Comparison of ENCODE assay signal across 22 mouse cellular contexts in genomic region chr13:10691307-10691706, GRCm38 (mm10).
DNase-seq lines count a peak whose midpoint lies in the region; ATAC-seq and TF ChIP-seq lines count a peak whose summit lies in the region.
"Had no signal": no experiment of that assay in that cellular context is flagged by ENCODE, and none has a peak within 500 bp of the region (broad histone marks: within the 10 kb centered on the region; RNA-seq: fewer than 3 reads in every experiment).

No protein-coding gene starts in this region.

- no peak for TF ChIP-seq CTCF in midbrain, postnatal 0 days (IDR thresholded peaks at IDR 0.05)
- no peak for TF ChIP-seq CTCF in hindbrain, postnatal 0 days (IDR thresholded peaks at IDR 0.05; ENCODE audit: low read depth)

- DNase-seq in midbrain, postnatal 0 days (ENCODE audit: low spot score) = no peak
- peak; percentile 3 for DNase-seq in R1 (ENCODE audit: low read depth, low spot score)
- DNase-seq in hindbrain, postnatal 0 days (ENCODE audit: low spot score) = no peak
- DNase-seq: adrenal gland, adult 2 months; adrenal gland, postnatal 10 days; adrenal gland, postnatal 25 days; B cell, adult 2 months; cerebellum, adult 11-12 months; cerebellum, adult 2 months; cerebellum, adult 9-10 months; cerebellum, postnatal 10 days; cerebellum, postnatal 25 days had no signal

- H3K9ac ChIP-seq in forebrain, embryonic 13.5 days = no peak overlapping the region
- H3K9ac ChIP-seq in forebrain, embryonic 16.5 days (replicated peaks; ENCODE audit: low read depth, low read length) = no peak overlapping the region
- no peak overlapping the region for H3K9ac ChIP-seq in midbrain, embryonic 15.5 days
- H3K9ac ChIP-seq in midbrain, postnatal 0 days (replicated peaks; ENCODE audit: low read length, poor library complexity, severe bottlenecking) = no peak overlapping the region
- no peak overlapping the region for H3K9ac ChIP-seq in hindbrain, postnatal 0 days (replicated peaks; ENCODE audit: low read length)
- H3K9ac ChIP-seq: embryonic facial prominence, embryonic 12.5 days; forebrain, embryonic 15.5 days had no signal

- H3K4me2 ChIP-seq in forebrain, embryonic 13.5 days = no peak overlapping the region
- no peak overlapping the region for H3K4me2 ChIP-seq in forebrain, embryonic 16.5 days (ENCODE audit: low read length)
- no peak overlapping the region for H3K4me2 ChIP-seq in midbrain, embryonic 15.5 days
- H3K4me2 ChIP-seq in midbrain, postnatal 0 days (ENCODE audit: low read depth, low read length, poor library complexity, severe bottlenecking) = no peak overlapping the region
- H3K4me2 ChIP-seq in hindbrain, postnatal 0 days (ENCODE audit: low read depth, low read length) = no peak overlapping the region
- H3K4me2 ChIP-seq: embryonic facial prominence, embryonic 12.5 days; forebrain, embryonic 15.5 days had no signal

- no peak overlapping the region for H3K27ac ChIP-seq in forebrain, embryonic 13.5 days
- H3K27ac ChIP-seq in forebrain, embryonic 16.5 days (ENCODE audit: low read length) = no peak overlapping the region
- H3K27ac ChIP-seq in midbrain, embryonic 15.5 days = no peak overlapping the region
- no peak overlapping the region for H3K27ac ChIP-seq in midbrain, postnatal 0 days (ENCODE audit: low read depth, low read length)
- no peak overlapping the region for H3K27ac ChIP-seq in hindbrain, postnatal 0 days
- H3K27ac ChIP-seq: embryonic facial prominence, embryonic 10.5 days; embryonic facial prominence, embryonic 12.5 days; forebrain, embryonic 15.5 days had no signal

- no peak overlapping the region for H3K4me3 ChIP-seq in forebrain, embryonic 13.5 days
- no peak overlapping the region for H3K4me3 ChIP-seq in forebrain, embryonic 16.5 days (replicated peaks; ENCODE audit: low read length)
- no peak overlapping the region for H3K4me3 ChIP-seq in midbrain, embryonic 15.5 days
- H3K4me3 ChIP-seq in midbrain, postnatal 0 days (ENCODE audit: low read depth, low read length) = no peak overlapping the region
- no peak overlapping the region for H3K4me3 ChIP-seq in hindbrain, postnatal 0 days (ENCODE audit: low read length)
- H3K4me3 ChIP-seq: embryonic facial prominence, embryonic 10.5 days; embryonic facial prominence, embryonic 12.5 days; forebrain, embryonic 15.5 days had no signal

- no peaks in the 10 kb centered on the region for H3K4me1 ChIP-seq in forebrain, embryonic 13.5 days
- H3K4me1 ChIP-seq in forebrain, embryonic 16.5 days (replicated peaks; ENCODE audit: control insufficient read depth, insufficient read depth, low read length) = no peaks in the 10 kb centered on the region
- H3K4me1 ChIP-seq in midbrain, embryonic 15.5 days = no peaks in the 10 kb centered on the region
- H3K4me1 ChIP-seq in midbrain, postnatal 0 days (ENCODE audit: insufficient read depth, low read length) = no peaks in the 10 kb centered on the region
- no peaks in the 10 kb centered on the region for H3K4me1 ChIP-seq in hindbrain, postnatal 0 days (ENCODE audit: insufficient read depth, low read length)
- H3K4me1 ChIP-seq: embryonic facial prominence, embryonic 10.5 days; embryonic facial prominence, embryonic 12.5 days; forebrain, embryonic 15.5 days had no signal

- no peaks in the 10 kb centered on the region for H3K9me3 ChIP-seq in forebrain, embryonic 13.5 days (replicated peaks)
- no peaks in the 10 kb centered on the region for H3K9me3 ChIP-seq in forebrain, embryonic 16.5 days (ENCODE audit: control insufficient read depth, low read length)
- H3K9me3 ChIP-seq in midbrain, embryonic 15.5 days = no peaks in the 10 kb centered on the region
- H3K9me3 ChIP-seq in midbrain, postnatal 0 days (ENCODE audit: low read length) = no peaks in the 10 kb centered on the region
- H3K9me3 ChIP-seq in hindbrain, postnatal 0 days (ENCODE audit: low read length) = no peaks in the 10 kb centered on the region
- H3K9me3 ChIP-seq: embryonic facial prominence, embryonic 10.5 days; embryonic facial prominence, embryonic 12.5 days; forebrain, embryonic 15.5 days; G1E had no signal

- whole genome bisulfite sequencing in forebrain, embryonic 13.5 days = 6% methylated on average over 2 of the region's 2 CpGs
- 8% methylated on average over 2 of the region's 2 CpGs for WGBS in forebrain, embryonic 16.5 days
- 31% methylated on average over 2 of the region's 2 CpGs for WGBS in midbrain, embryonic 15.5 days
- WGBS in midbrain, postnatal 0 days = 19% methylated on average over 2 of the region's 2 CpGs
- 24% methylated on average over 2 of the region's 2 CpGs for WGBS in hindbrain, postnatal 0 days

- peak; percentile 51; the same call in 1 of the 2 replicates for ATAC-seq in forebrain, embryonic 13.5 days
- no peak for ATAC-seq in forebrain, embryonic 16.5 days
- ATAC-seq in midbrain, embryonic 15.5 days (replicated peaks) = 0 out of 2 replicates have a peak, but pooled peaks have one; percentile 30
- no peak for ATAC-seq in midbrain, postnatal 0 days (ENCODE audit: low FRiP score)
- no peak for ATAC-seq in hindbrain, postnatal 0 days
- ATAC-seq: CD4-positive, CD25-positive, alpha-beta regulatory T cell, adult 4 months; forebrain, embryonic 15.5 days; Patski had no signal

- no peaks in the 10 kb centered on the region for H3K36me3 ChIP-seq in forebrain, embryonic 13.5 days (ENCODE audit: poor library complexity, severe bottlenecking)
- H3K36me3 ChIP-seq in forebrain, embryonic 16.5 days (ENCODE audit: control insufficient read depth, insufficient read depth) = no peaks in the 10 kb centered on the region
- H3K36me3 ChIP-seq in midbrain, embryonic 15.5 days (replicated peaks) = no peaks in the 10 kb centered on the region
- H3K36me3 ChIP-seq in midbrain, postnatal 0 days (ENCODE audit: insufficient read depth, low read length) = no peaks in the 10 kb centered on the region
- H3K36me3 ChIP-seq in hindbrain, postnatal 0 days (ENCODE audit: insufficient read depth, low read length) = no peaks in the 10 kb centered on the region
- H3K36me3 ChIP-seq: embryonic facial prominence, embryonic 10.5 days; embryonic facial prominence, embryonic 12.5 days; forebrain, embryonic 15.5 days; G1E had no signal

- H3K27me3 ChIP-seq in forebrain, embryonic 13.5 days = no peaks in the 10 kb centered on the region
- no peaks in the 10 kb centered on the region for H3K27me3 ChIP-seq in forebrain, embryonic 16.5 days (replicated peaks; ENCODE audit: control insufficient read depth, insufficient read depth, low read length)
- no peaks in the 10 kb centered on the region for H3K27me3 ChIP-seq in midbrain, embryonic 15.5 days (replicated peaks)
- H3K27me3 ChIP-seq in midbrain, postnatal 0 days (ENCODE audit: insufficient read depth, low read length) = no peaks in the 10 kb centered on the region
- no peaks in the 10 kb centered on the region for H3K27me3 ChIP-seq in hindbrain, postnatal 0 days (ENCODE audit: insufficient read depth, low read length)
- H3K27me3 ChIP-seq: CH12.LX; embryonic facial prominence, embryonic 12.5 days; forebrain, embryonic 15.5 days; Patski had no signal

Comparison
In these comparisons a context has a peak if more than half of its experiments do, and no peak if none do; other contexts are left out.
1. ATAC-seq: peak in forebrain, embryonic 13.5 days (single experiment) and midbrain, embryonic 15.5 days (single experiment); none in forebrain, embryonic 16.5 days (single experiment), midbrain, postnatal 0 days (single experiment) and hindbrain, postnatal 0 days (single experiment).